Mouse (Mus musculus) layer of hippocampus, adult 2 months (tissue): Measurements from ENCODE around the gene Agr3. TPM values are rescaled to one million over a fixed set of nuclear protein-coding genes. Genes with fewer than 3 reads are reported as not detected.

Experiments
- DNase-seq, 2 experiments: peaks; one replicate each; pipeline ENCODE4 v3.0.0; 2022; ENCODE audit warnings: low spot score in 2 of 2
- H3K27ac ChIP-seq: fragments of 200-600 bp; 2 replicates; pipeline ENCODE4 v1.8.1; 2022
- H3K4me3 ChIP-seq: fragments of 200-600 bp; 2 replicates; pipeline ENCODE4 v1.8.1; 2022; ENCODE audit warnings: mild to moderate bottlenecking
- CTCF ChIP-seq: fragments of 200-600 bp; conservative IDR thresholded peaks from 2 replicates; pipeline ENCODE4 v1.8.1; 2022; ENCODE audit warnings: antibody characterized with exemption, mild to moderate bottlenecking, moderate library complexity
- long read RNA-seq, 2 experiments: library from polyadenylated mRNA; stranded (forward); transcript quantifications; one replicate each; pipeline ENCODE4 v2.0.0; 2021; ENCODE audit warnings: borderline mapping rate in 2 of 2
- total RNA-seq, 2 experiments: library from RNA; stranded (reverse); gene quantifications; 2 replicates each; pipeline ENCODE4 v1.2.3; 2021

The Agr3 gene
- total RNA-seq = not detected
- long read RNA-seq, experiment 1 = 0 reads
- long read RNA-seq, experiment 2 = 0 reads

DNA sequence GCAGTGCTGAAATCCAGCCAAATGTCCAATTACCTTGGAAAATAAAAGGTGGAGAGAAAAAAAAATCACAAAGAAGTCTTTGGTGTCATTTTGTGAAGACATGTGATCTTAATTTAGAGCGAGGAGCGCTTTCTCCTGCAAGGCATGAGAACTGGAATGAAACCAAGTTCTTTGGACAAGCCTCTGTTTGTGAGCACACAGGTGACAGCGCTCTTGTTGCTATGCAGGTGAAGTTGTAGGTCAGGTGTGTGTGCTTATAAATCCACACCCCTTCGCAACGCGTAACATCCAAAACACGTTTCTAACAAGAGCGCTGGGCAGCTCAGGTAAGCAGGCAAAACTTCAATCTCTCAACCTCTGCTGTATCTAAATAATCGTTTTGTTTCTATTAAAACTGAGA lies at the start of gene Agr3:
TSS of gene Agr3 (plus strand) at position 219 of the 400 bp plus-strand sequence.
- no peak for TF ChIP-seq CTCF
- DNase-seq = no peak
- Histone ChIP-seq H3K4me3 (no peak within 1 kb of the TSS), H3K27ac (no peak within 1 kb of the TSS)

DNA sequence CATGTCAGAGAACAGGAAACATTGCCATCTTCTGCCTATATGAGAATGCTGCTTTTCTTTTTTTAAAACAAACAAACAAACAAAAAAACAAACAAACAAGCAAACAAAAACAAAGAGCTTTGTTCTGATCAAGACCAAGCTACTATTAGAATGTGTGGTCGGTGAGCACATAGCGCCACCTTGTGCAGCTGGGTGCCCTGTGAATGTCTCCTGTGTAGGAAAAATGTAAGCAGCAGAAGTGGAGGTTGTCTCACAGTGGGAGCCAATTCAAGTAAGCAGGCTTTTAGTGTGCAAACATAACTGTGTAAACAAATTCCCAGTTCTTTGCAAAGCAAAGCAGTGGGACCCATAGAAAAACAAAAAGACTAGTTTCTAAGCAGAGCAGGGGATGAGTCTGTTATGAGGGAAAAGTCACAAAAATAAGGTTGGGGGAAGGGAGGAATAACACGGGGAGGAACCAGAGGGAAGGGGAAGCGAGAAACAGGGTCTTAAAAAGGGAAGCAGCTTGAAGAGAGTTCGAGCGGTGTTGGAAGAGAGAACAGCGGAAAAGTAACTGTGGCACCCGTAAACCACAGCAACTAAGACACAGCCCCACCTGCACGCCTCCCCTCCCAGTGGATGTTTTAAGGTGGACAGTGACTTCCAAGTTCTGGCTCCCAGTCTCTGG lies 40.4 kb upstream of the Agr3 start:
- H3K27ac ChIP-seq = no peak overlapping the region
- TF ChIP-seq CTCF = peak; percentile 81
- no peak overlapping the region; the same call in 1 of the 2 replicates for H3K4me3 ChIP-seq
- DNase-seq = peak in 1 of 2 experiments; percentile 35

DNA sequence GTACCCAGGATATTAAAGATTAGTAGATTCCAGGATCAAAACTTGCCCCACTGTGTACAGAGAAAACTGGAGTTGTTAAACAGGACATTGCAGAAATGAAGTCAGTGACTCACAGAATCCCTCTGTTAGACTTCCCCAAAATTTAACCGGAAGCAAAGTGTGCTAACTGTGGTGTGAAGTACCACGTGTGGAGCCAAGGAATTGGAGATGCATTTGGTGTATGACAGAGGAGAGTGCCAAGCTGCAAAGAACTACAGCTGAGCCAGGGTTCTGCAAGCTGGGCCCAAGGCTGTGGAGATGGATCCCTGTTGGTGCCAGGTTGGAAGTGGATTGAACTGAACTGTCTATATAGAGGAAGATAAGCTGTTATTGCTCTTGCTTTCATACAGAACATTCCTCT lies 36.0 kb upstream of the Agr3 start:
- H3K27ac ChIP-seq = no peak overlapping the region
- no peak overlapping the region for H3K4me3 ChIP-seq
- no peak for DNase-seq
- TF ChIP-seq CTCF = no peak

DNA sequence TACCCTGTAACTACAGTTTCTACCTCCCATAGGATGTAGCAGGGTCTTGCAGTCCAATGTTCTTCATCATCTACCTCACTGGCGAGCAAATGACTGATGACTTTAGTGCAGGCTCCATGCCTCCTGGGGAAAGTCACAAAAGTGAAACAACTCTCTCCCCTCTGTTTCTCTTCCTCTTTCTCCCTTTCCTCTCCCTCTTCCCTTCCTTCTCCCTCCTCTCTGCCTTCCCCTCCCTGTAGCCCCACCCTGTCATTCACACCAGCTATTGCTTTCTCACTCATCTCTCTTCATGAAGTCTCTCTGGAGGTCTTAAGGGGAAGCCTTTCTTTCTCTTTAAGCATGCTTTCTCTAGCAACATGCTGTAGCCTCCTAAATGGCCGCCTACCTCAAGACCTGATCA lies 34.7 kb upstream of the Agr3 start:
- TF ChIP-seq CTCF = no peak
- DNase-seq = no peak
- no peak overlapping the region for H3K4me3 ChIP-seq
- H3K27ac ChIP-seq = no peak overlapping the region

DNA sequence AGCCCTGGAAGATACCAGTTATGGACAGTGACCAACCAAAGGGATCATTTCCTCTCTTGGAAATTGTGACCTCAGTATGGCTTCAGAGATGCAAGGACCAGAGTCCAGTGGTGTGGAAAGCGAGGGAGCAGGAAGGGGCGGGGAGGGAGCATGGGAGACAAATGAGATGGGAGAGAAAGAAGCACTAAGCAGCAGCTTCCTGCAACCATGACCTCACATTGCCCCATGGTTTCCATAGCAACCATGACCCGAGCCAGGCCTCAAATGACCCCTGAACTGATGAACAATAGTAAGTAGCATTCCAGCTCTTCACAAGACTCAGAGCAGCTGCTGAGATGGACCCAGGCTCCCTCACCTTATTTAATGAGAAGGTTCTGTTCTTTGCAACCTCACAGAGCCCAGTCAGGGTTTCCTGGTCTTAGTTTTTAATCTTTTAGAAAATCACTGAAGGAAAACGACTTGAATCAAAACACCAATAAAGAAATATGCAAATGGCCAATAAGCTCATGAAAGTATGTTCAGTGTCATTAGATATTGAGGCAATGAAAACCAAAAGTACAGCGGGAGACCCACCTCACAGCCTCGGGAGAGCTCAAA lies 31.0 kb upstream of the Agr3 start:
- Histone ChIP-seq H3K27ac (no peak overlapping the region), H3K4me3 (no peak overlapping the region)
- no peak for TF ChIP-seq CTCF
- DNase-seq = no peak

- DNase-seq = peak; percentile 44 to 74
- peak overlapping the region; percentile 71 for H3K27ac ChIP-seq
Observed at GRCm38 (mm10) chr12:35895875-35896763, 29.3 kb upstream of the Agr3 start.

GRCm38 (mm10) chr12:35896764-35897282 lies 28.6 kb upstream of the Agr3 start:
- no peak for DNase-seq
- H3K27ac ChIP-seq = peak overlapping the region; percentile 71
- peak overlapping the region; percentile 62 for H3K4me3 ChIP-seq
- no peak for TF ChIP-seq CTCF

More at GRCm38 (mm10) chr12:35895875-35896763, 29.3 kb upstream of the Agr3 start:
- H3K4me3 ChIP-seq = peak overlapping the region; percentile 62
- peak; percentile 88 for TF ChIP-seq CTCF

GRCm38 (mm10) chr12:35910632-35911031 lies 14.8 kb upstream of the Agr3 start:
- Histone ChIP-seq H3K27ac (no peak overlapping the region), H3K4me3 (no peak overlapping the region)
- no peak for DNase-seq
- no peak for TF ChIP-seq CTCF

- TF ChIP-seq CTCF = no peak
- Histone ChIP-seq H3K27ac (no peak overlapping the region), H3K4me3 (no peak overlapping the region)
- no peak for DNase-seq
Observed at GRCm38 (mm10) chr12:35915813-35916212, 9.6 kb upstream of the Agr3 start.

- Histone ChIP-seq H3K27ac (no peak overlapping the region), H3K4me3 (no peak overlapping the region)
- no peak for DNase-seq
- TF ChIP-seq CTCF = no peak
Observed at GRCm38 (mm10) chr12:35916467-35916866, 9.0 kb upstream of the Agr3 start.

GRCm38 (mm10) chr12:35918031-35918430 lies 7.4 kb upstream of the Agr3 start:
- TF ChIP-seq CTCF = no peak
- Histone ChIP-seq H3K4me3 (no peak overlapping the region), H3K27ac (no peak overlapping the region)
- peak; percentile 56 to 59 for DNase-seq

- no peak overlapping the region for H3K27ac ChIP-seq
- H3K4me3 ChIP-seq = no peak overlapping the region
- no peak for TF ChIP-seq CTCF
- no peak for DNase-seq
Observed at GRCm38 (mm10) chr12:35927804-35928203, 2.4 kb downstream of the Agr3 start.

- no peak overlapping the region for H3K27ac ChIP-seq
- no peak for TF ChIP-seq CTCF
- no peak for DNase-seq
- no peak overlapping the region for H3K4me3 ChIP-seq
Observed at GRCm38 (mm10) chr12:35932816-35933215, 7.4 kb downstream of the Agr3 start.
